Mouse (Mus musculus): Measurements from ENCODE around the gene Runx2. TPM values are rescaled to one million over a fixed set of nuclear protein-coding genes. Genes with fewer than 3 reads are reported as not detected.

Gene Runx2
- polyA plus RNA-seq, 1 experiment from 2014 or later, result 0.44 TPM

DNA sequence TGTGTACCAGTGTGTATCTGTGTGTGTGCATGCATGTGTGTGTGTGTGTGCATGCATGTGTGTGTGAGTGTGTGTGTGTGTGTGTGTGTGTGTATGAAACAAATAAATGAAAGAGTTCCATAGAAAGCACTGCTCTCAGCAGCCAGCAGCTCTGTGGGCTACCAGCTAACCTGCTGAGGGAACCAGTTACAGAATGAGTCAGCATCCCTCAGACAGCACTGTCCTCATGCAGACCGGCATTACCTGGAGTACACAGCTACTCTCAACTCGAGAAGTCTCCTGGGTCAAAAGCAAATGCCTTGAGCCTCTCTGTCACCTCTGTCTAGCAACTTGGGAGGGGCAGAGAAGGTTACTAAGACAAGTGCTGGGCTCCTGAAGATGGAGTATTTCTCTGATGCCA lies 86.1 kb downstream of the Runx2 start:
- Histone ChIP-seq H3K4me2 (ENCODE audit: low read depth, low read length) (no peak overlapping the region), H3K9ac (replicated peaks; ENCODE audit: low read depth, low read length) (no peak overlapping the region), H3K36me3 (ENCODE audit: control insufficient read depth, insufficient read depth, low read length) (no peaks in the 10 kb centered on the region), H3K27ac (ENCODE audit: low read depth, low read length) (no peak overlapping the region), H3K4me3 (ENCODE audit: low read depth, low read length) (no peak overlapping the region), H3K27me3 (ENCODE audit: control insufficient read depth, insufficient read depth, low read length) (peaks cover 17% of the 10 kb centered on the region), H3K4me1 (ENCODE audit: control insufficient read depth, insufficient read depth, low read length) (no peaks in the 10 kb centered on the region), H3K9me3 (ENCODE audit: control insufficient read depth, low read length) (no peaks in the 10 kb centered on the region)
- no peak for ATAC-seq (ENCODE audit: low read depth)
- 44% methylated on average over 2 of the region's 2 CpGs for WGBS

DNA sequence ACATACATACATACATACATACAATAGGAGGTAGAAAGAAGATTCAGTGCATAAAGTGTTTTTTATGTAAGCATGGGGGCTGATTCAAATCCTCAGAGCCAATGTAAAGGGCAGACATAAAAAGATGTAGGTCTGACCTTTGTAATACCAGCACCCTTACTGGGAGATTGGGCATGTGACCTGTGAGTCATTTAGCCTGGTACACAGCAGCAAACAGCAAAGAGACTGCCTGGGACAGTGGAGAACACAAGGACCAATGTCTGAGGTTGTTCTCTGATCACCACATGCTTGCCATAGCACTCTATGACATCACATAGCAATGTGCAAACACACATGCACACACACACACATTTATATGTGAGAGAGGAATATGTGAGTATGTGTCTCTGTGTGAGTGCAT lies 86.9 kb downstream of the Runx2 start:
- H3K36me3 ChIP-seq (ENCODE audit: control insufficient read depth, insufficient read depth, low read length), result no peaks in the 10 kb centered on the region
- no peaks in the 10 kb centered on the region for H3K4me1 ChIP-seq (ENCODE audit: control insufficient read depth, insufficient read depth, low read length)
- H3K9ac ChIP-seq (replicated peaks; ENCODE audit: low read depth, low read length), result no peak overlapping the region
- peaks cover 11% of the 10 kb centered on the region; the same call in 1 of the 2 replicates for H3K27me3 ChIP-seq (ENCODE audit: control insufficient read depth, insufficient read depth, low read length)
- H3K27ac ChIP-seq (ENCODE audit: low read depth, low read length), result no peak overlapping the region
- no peak overlapping the region for H3K4me3 ChIP-seq (ENCODE audit: low read depth, low read length)
- no peak for ATAC-seq (ENCODE audit: low read depth)
- no peaks in the 10 kb centered on the region for H3K9me3 ChIP-seq (ENCODE audit: control insufficient read depth, low read length)
- no peak overlapping the region for H3K4me2 ChIP-seq (ENCODE audit: low read depth, low read length)

DNA sequence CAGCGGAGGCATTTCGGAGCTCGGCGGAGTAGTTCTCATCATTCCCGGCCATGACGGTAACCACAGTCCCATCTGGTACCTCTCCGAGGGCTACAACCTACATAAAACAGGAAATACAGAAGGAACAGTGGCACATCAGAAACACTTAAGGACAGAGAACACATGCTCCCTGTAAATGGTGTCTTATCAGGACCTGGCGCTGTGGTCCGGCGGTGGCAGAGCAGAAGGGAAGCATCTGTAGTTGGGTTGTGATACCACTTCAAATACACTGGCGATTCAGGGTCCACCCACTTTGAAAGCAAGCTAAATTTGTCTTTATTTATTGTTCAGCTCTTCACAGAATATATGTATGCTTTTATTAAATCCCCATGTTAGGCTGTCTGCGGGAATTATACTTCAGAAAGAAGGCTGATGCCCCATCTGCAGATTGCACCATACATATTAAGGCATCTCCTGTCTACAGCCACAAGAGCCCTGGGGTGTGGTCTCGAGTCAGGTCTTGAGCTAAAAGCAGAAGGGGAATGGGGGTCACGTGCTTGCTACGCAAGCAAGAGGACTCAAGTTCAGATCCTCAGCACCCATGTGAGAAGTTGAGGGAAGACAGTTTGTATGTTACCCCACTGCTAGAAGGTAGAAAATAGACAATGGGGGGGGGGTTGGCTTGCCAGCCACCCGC lies 89.7 kb downstream of the Runx2 start:
- H3K4me2 ChIP-seq (ENCODE audit: low read depth, low read length), result no peak overlapping the region
- H3K36me3 ChIP-seq (ENCODE audit: control insufficient read depth, insufficient read depth, low read length), result no peaks in the 10 kb centered on the region
- H3K9me3 ChIP-seq (ENCODE audit: control insufficient read depth, low read length), result no peaks in the 10 kb centered on the region
- no peak overlapping the region for H3K4me3 ChIP-seq (ENCODE audit: low read depth, low read length)
- H3K27me3 ChIP-seq (ENCODE audit: control insufficient read depth, insufficient read depth, low read length), result 0 out of 2 replicates have a peak, but pooled peaks cover 2% of the 10 kb centered on the region
- 93% methylated on average over 16 of the region's 16 CpGs for WGBS
- H3K9ac ChIP-seq (replicated peaks; ENCODE audit: low read depth, low read length), result no peak overlapping the region
- no peaks in the 10 kb centered on the region for H3K4me1 ChIP-seq (ENCODE audit: control insufficient read depth, insufficient read depth, low read length)
- no peak overlapping the region for H3K27ac ChIP-seq (ENCODE audit: low read depth, low read length)
- no peak for ATAC-seq (ENCODE audit: low read depth)

DNA sequence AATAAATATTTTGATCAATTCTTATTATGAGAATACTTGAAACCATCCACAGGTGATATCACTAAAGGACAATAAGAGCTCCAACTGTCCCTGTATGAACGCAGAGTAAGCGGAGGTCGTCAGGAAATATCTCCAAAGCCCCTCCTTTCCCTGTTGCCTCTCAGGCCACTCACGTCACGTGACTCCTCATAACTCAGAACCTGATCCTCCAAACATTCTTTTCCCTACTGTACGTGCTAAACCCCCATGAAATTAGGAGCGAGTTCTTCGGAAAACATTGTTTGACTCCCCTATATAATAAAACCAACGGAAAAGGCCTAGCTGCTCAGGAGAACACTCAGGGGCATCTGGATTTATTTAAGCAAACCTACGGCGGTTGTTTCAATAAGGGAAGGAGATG lies 90.3 kb downstream of the Runx2 start:
- Histone ChIP-seq H3K36me3 (ENCODE audit: control insufficient read depth, insufficient read depth, low read length) (no peaks in the 10 kb centered on the region), H3K9me3 (ENCODE audit: control insufficient read depth, low read length) (no peaks in the 10 kb centered on the region), H3K4me1 (ENCODE audit: control insufficient read depth, insufficient read depth, low read length) (no peaks in the 10 kb centered on the region), H3K27me3 (ENCODE audit: control insufficient read depth, insufficient read depth, low read length) (no peaks in the 10 kb centered on the region), H3K4me3 (ENCODE audit: low read depth, low read length) (no peak overlapping the region), H3K4me2 (ENCODE audit: low read depth, low read length) (no peak overlapping the region), H3K9ac (replicated peaks; ENCODE audit: low read depth, low read length) (no peak overlapping the region), H3K27ac (ENCODE audit: low read depth, low read length) (no peak overlapping the region)
- ATAC-seq (ENCODE audit: low read depth), result no peak
- WGBS, result 86% methylated on average over 11 of the region's 11 CpGs

DNA sequence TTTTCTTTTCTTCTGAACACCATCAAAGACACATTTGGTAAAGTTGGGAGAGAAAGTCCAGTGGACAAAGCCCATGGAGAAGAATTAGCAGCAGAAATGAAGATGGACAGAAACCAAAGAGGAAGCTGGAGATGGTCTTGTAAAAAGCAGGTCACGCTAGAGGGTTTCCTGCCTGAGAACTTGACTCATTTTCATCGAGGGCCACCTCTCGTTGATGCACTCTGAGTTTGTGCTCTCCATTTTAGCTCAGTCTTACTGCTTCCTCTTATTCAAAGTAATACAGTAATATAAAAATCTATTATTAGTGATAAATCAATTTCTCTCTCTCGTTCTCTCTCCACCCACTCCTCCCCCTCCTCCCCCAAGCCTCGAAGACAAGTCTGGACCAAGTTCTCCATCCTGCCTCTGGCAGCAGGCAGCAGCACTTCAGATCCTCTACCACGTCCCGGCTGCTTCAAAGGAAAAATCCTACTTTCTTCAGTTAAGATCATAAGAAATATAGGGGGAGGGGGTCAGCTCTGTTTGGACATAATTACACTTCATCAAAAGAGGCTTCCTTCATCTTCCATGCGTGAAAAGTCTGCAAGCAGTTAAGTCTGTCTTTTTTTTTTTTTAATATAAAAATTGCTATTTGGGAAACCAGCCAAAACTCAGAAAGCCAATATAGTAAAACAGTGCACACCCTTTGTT lies 92.3 kb downstream of the Runx2 start:
- H3K36me3 ChIP-seq (ENCODE audit: control insufficient read depth, insufficient read depth, low read length), result no peaks in the 10 kb centered on the region
- H3K9ac ChIP-seq (replicated peaks; ENCODE audit: low read depth, low read length), result no peak overlapping the region
- no peak overlapping the region for H3K4me3 ChIP-seq (ENCODE audit: low read depth, low read length)
- no peak overlapping the region for H3K27ac ChIP-seq (ENCODE audit: low read depth, low read length)
- no peaks in the 10 kb centered on the region for H3K9me3 ChIP-seq (ENCODE audit: control insufficient read depth, low read length)
- H3K4me2 ChIP-seq (ENCODE audit: low read depth, low read length), result no peak overlapping the region
- WGBS, result 73% methylated on average over 8 of the region's 8 CpGs
- no peak for ATAC-seq (ENCODE audit: low read depth)
- peaks cover 8% of the 10 kb centered on the region; the same call in 1 of the 2 replicates for H3K4me1 ChIP-seq (ENCODE audit: control insufficient read depth, insufficient read depth, low read length)
- no peaks in the 10 kb centered on the region for H3K27me3 ChIP-seq (ENCODE audit: control insufficient read depth, insufficient read depth, low read length)

DNA sequence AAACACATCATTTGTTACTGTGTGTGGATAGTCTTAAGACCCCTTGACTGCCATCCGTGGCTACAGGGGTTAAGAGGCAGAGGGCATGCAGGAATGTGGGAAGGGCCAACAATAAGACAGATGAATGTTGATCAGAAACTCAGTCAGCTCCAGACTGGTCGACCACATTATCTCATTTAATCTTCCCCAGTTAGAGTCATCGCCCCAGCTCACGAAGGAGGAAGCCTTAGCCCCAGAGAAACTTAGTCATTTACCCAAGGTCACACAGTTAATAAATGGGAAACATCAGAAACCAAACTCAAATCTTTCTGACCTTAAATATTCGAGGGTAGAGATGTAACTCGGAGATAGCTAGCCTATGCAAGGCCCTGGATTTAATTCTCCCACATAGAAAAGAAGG lies 96.0 kb downstream of the Runx2 start:
- Histone ChIP-seq H3K4me1 (ENCODE audit: control insufficient read depth, insufficient read depth, low read length) (peaks cover 8% of the 10 kb centered on the region; the same call in 1 of the 2 replicates), H3K36me3 (ENCODE audit: control insufficient read depth, insufficient read depth, low read length) (no peaks in the 10 kb centered on the region), H3K4me3 (ENCODE audit: low read depth, low read length) (no peak overlapping the region), H3K27me3 (ENCODE audit: control insufficient read depth, insufficient read depth, low read length) (no peaks in the 10 kb centered on the region), H3K27ac (ENCODE audit: low read depth, low read length) (no peak overlapping the region), H3K9ac (replicated peaks; ENCODE audit: low read depth, low read length) (no peak overlapping the region), H3K9me3 (ENCODE audit: control insufficient read depth, low read length) (no peaks in the 10 kb centered on the region), H3K4me2 (ENCODE audit: low read depth, low read length) (no peak overlapping the region)
- WGBS, result 74% methylated on average over 6 of the region's 6 CpGs
- no peak for ATAC-seq (ENCODE audit: low read depth)

DNA sequence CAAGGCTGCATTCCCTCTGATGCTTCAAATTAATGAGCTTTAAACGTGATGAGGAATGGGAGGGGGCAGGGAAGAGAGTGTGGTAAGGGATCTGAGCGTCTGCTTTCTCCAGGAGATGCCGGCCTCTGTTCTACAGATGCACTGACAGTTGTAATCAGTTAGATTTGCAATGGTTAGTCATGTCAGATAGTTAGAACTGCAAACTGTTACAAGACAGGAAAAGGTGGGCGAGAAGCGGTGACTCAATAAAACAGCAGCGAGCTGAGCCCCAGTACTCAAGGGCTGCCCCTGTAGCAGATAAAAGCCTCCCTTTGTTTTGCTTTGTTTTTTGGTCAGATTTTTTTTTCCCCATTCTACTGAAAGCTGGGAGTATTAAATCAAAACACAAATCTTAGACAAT lies 96.6 kb downstream of the Runx2 start:
- WGBS, result 34% methylated on average over 6 of the region's 6 CpGs
- H3K27ac ChIP-seq (ENCODE audit: low read depth, low read length), result no peak overlapping the region
- ATAC-seq (ENCODE audit: low read depth), result peak; percentile 44; the same call in 1 of the 2 replicates
- no peak overlapping the region for H3K4me3 ChIP-seq (ENCODE audit: low read depth, low read length)
- H3K27me3 ChIP-seq (ENCODE audit: control insufficient read depth, insufficient read depth, low read length), result no peaks in the 10 kb centered on the region
- peaks cover 8% of the 10 kb centered on the region; the same call in 1 of the 2 replicates for H3K4me1 ChIP-seq (ENCODE audit: control insufficient read depth, insufficient read depth, low read length)
- no peak overlapping the region for H3K9ac ChIP-seq (replicated peaks; ENCODE audit: low read depth, low read length)
- H3K9me3 ChIP-seq (ENCODE audit: control insufficient read depth, low read length), result no peaks in the 10 kb centered on the region
- H3K4me2 ChIP-seq (ENCODE audit: low read depth, low read length), result no peak overlapping the region
- H3K36me3 ChIP-seq (ENCODE audit: control insufficient read depth, insufficient read depth, low read length), result no peaks in the 10 kb centered on the region

DNA sequence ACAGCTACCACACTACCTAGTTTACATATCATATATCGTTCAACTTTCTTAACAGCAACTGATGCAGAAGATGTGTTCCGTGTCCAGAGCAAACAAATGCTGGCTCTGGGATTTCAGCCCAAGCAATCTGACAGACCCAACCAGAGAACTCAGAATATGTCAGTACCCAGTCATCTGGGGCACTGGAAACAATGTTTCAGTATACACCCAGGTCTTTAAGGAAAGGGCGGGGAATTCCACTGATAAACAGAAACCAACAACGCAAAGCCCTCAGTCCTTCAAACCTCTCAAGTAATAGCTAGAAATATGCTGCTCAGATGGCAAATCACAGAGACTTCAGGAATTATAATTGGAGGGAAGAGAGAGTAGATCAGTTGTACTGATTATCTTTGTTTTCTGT lies 100.5 kb downstream of the Runx2 start:
- ATAC-seq (ENCODE audit: low read depth), result no peak
- Histone ChIP-seq H3K9ac (replicated peaks; ENCODE audit: low read depth, low read length) (no peak overlapping the region), H3K27ac (ENCODE audit: low read depth, low read length) (no peak overlapping the region), H3K4me2 (ENCODE audit: low read depth, low read length) (no peak overlapping the region), H3K4me1 (ENCODE audit: control insufficient read depth, insufficient read depth, low read length) (peaks cover 8% of the 10 kb centered on the region; the same call in 1 of the 2 replicates), H3K9me3 (ENCODE audit: control insufficient read depth, low read length) (no peaks in the 10 kb centered on the region), H3K36me3 (ENCODE audit: control insufficient read depth, insufficient read depth, low read length) (no peaks in the 10 kb centered on the region), H3K27me3 (ENCODE audit: control insufficient read depth, insufficient read depth, low read length) (no peaks in the 10 kb centered on the region), H3K4me3 (ENCODE audit: low read depth, low read length) (no peak overlapping the region)
- WGBS, result 88% methylated on average over 4 of the region's 4 CpGs

DNA sequence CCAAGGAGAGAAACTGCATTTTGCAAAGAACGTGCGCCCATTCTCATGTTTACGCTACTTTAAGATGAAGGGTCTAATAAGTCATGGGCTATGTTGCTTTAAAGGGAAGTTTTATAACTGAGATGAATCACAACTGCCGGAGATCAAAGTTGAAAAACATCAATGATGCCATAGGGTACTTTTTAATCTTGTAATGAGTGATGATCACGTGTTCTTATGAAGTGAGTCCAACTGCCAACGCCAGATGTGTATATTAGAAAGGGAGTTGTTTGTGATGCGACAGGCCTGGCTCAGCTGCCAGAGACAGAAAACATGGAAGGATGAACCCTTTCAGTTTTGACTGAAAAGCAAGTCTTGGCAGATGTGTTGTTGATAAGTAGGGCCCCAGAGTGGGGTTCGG lies 101.2 kb downstream of the Runx2 start:
- ATAC-seq (ENCODE audit: low read depth), result no peak

More for the DNA sequence above, 101.2 kb downstream of the Runx2 start:
- Histone ChIP-seq H3K36me3 (ENCODE audit: control insufficient read depth, insufficient read depth, low read length) (no peaks in the 10 kb centered on the region), H3K27ac (ENCODE audit: low read depth, low read length) (no peak overlapping the region), H3K4me3 (ENCODE audit: low read depth, low read length) (no peak overlapping the region), H3K27me3 (ENCODE audit: control insufficient read depth, insufficient read depth, low read length) (no peaks in the 10 kb centered on the region), H3K4me1 (ENCODE audit: control insufficient read depth, insufficient read depth, low read length) (peaks cover 8% of the 10 kb centered on the region; the same call in 1 of the 2 replicates), H3K4me2 (ENCODE audit: low read depth, low read length) (no peak overlapping the region), H3K9me3 (ENCODE audit: control insufficient read depth, low read length) (no peaks in the 10 kb centered on the region), H3K9ac (replicated peaks; ENCODE audit: low read depth, low read length) (no peak overlapping the region)
- WGBS, result 90% methylated on average over 8 of the region's 8 CpGs

Data from neural tube, embryonic 14.5 days (tissue).